Mouse (Mus musculus): ENCODE data around the gene Pip4k2a.

Pip4k2a gene

GRCm38 (mm10) chr2:18955671-18956070, 42.3 kb downstream of the Pip4k2a start:
- no peak for DNase-seq (ENCODE audit: low spot score)

- no peak for DNase-seq (ENCODE audit: low spot score)
These were observed 42.9 kb downstream of the Pip4k2a start for GRCm38 (mm10) chr2:18955022-18955421.

- DNase-seq (ENCODE audit: low spot score): no peak
These were observed 43.5 kb downstream of the Pip4k2a start for GRCm38 (mm10) chr2:18954422-18954821.

GRCm38 (mm10) chr2:18952102-18952673, 45.7 kb downstream of the Pip4k2a start:
- DNase-seq (ENCODE audit: low spot score): no peak

- no peak for DNase-seq (ENCODE audit: low spot score)
These were observed 47.2 kb downstream of the Pip4k2a start for GRCm38 (mm10) chr2:18950758-18951157.

- no peak for DNase-seq (ENCODE audit: low spot score)
These were observed 49.2 kb downstream of the Pip4k2a start for GRCm38 (mm10) chr2:18948741-18949140.

- no peak for DNase-seq (ENCODE audit: low spot score)
These were observed 50.1 kb downstream of the Pip4k2a start for GRCm38 (mm10) chr2:18947669-18948459.

- DNase-seq (ENCODE audit: low spot score): no peak
These were observed 52.5 kb downstream of the Pip4k2a start for GRCm38 (mm10) chr2:18945438-18945837.

GRCm38 (mm10) chr2:18943930-18944329, 54.0 kb downstream of the Pip4k2a start:
- peak; percentile 74 for DNase-seq (ENCODE audit: low spot score)

GRCm38 (mm10) chr2:18943366-18943765, 54.6 kb downstream of the Pip4k2a start:
- DNase-seq (ENCODE audit: low spot score): no peak

- DNase-seq (ENCODE audit: low spot score): no peak
These were observed 57.1 kb downstream of the Pip4k2a start for GRCm38 (mm10) chr2:18940693-18941270.

- peak; percentile 38 for DNase-seq (ENCODE audit: low spot score)
These were observed 59.0 kb downstream of the Pip4k2a start for GRCm38 (mm10) chr2:18938923-18939329.

- DNase-seq (ENCODE audit: low spot score): no peak
These were observed 59.7 kb downstream of the Pip4k2a start for GRCm38 (mm10) chr2:18938232-18938631.

- no peak for DNase-seq (ENCODE audit: low spot score)
These were observed 60.3 kb downstream of the Pip4k2a start for GRCm38 (mm10) chr2:18937611-18938010.

GRCm38 (mm10) chr2:18936446-18936845, 61.5 kb downstream of the Pip4k2a start:
- no peak for DNase-seq (ENCODE audit: low spot score)

- no peak for DNase-seq (ENCODE audit: low spot score)
These were observed 62.3 kb downstream of the Pip4k2a start for GRCm38 (mm10) chr2:18935581-18936027.

- DNase-seq (ENCODE audit: low spot score): no peak
These were observed 63.8 kb downstream of the Pip4k2a start for GRCm38 (mm10) chr2:18934131-18934530.

- no peak for DNase-seq (ENCODE audit: low spot score)
These were observed 64.5 kb downstream of the Pip4k2a start for GRCm38 (mm10) chr2:18933418-18933817.

GRCm38 (mm10) chr2:18930318-18931060, 67.4 kb downstream of the Pip4k2a start:
- DNase-seq (ENCODE audit: low spot score): no peak

GRCm38 (mm10) chr2:18928597-18929257, 69.2 kb downstream of the Pip4k2a start:
- no peak for DNase-seq (ENCODE audit: low spot score)

GRCm38 (mm10) chr2:18928196-18928595, 69.7 kb downstream of the Pip4k2a start:
- DNase-seq (ENCODE audit: low spot score): no peak
